Mouse (Mus musculus): ENCODE measurements at regions not wholly inside any gene's neighbourhood (a gene's known extent, or its start where the extent isn't known, plus 50 kb on each side); places are given as distances from the start of the nearest gene placed in this dataset.

DNA sequence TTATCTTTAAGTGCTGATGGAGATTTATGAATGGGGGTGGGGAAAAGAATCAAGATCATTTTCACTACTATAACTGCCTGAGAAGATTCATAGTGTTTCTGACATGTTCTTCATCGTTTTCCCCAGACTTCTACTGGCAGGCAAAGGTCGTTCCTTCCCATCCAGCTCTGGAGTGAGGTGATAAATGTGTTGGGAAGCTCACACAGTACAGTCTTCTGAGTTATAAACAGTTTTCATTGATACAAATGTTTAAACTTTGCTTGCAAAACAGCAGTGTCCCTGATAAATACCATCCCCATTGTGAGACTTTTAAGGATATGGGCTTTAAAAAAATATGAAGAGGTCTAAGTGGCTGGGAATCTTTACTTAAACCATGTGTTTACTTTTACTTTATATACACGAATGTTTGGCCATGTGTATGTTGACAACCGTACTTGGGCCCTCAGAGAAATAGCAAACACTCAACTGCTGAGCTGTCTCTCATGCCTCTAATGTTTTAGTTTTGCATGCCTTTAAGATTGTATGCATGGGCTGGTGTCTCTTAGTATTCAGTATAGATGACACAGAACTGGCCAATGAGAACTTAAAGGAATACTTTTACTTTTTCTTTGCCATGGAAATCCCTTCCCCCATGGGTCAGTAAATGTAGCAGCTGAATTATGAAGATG lies 189.8 kb upstream of the Rora start:
- H3K27me3 ChIP-seq (ENCODE audit: control insufficient read depth, insufficient read depth, low read length): no peaks in the 10 kb centered on the region
- ATAC-seq (ENCODE audit: low FRiP score): no peak

DNA sequence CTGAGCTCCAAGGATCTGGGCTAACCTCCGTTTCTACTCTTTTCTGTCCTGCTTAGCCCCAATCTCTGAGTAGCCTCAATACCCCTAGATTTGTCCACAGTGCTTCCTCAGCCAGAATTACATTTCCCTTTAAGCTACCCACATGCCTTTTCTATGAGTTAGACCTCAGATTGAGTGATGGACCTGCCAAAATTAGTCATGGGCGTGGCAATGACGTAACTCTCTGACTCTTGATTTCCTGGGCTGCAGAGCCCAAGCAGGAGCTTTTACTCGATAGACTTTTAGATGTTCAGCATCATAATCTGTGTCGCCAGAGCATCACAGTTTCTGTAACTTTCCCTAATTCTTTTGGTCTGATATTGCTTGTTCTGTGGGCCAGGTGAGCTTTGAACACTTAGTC lies 186.9 kb upstream of the Rora start:
- Histone ChIP-seq H3K9ac (ENCODE audit: low read length) (no peak overlapping the region), H3K4me2 (no peak overlapping the region), H3K27ac (ENCODE audit: low read depth, low read length) (no peak overlapping the region), H3K27me3 (ENCODE audit: control insufficient read depth, insufficient read depth, low read length) (no peaks in the 10 kb centered on the region), H3K36me3 (ENCODE audit: control insufficient read depth, insufficient read depth, low read length) (no peaks in the 10 kb centered on the region), H3K9me3 (ENCODE audit: control insufficient read depth, low read length) (no peaks in the 10 kb centered on the region), H3K4me1 (ENCODE audit: control insufficient read depth, insufficient read depth, low read length) (no peaks in the 10 kb centered on the region), H3K4me3 (ENCODE audit: low read depth, low read length) (no peak overlapping the region)
- DNase-seq (ENCODE audit: low spot score, missing footprints) (no peak), ATAC-seq (ENCODE audit: low FRiP score) (no peak)
- WGBS: 93% methylated on average over 5 of the region's 5 CpGs

More for the DNA sequence above, 189.8 kb upstream of the Rora start:
- H3K4me2 ChIP-seq: no peak overlapping the region
- DNase-seq (ENCODE audit: low spot score, missing footprints): no peak
- H3K36me3 ChIP-seq (ENCODE audit: control insufficient read depth, insufficient read depth, low read length): no peaks in the 10 kb centered on the region
- H3K4me1 ChIP-seq (ENCODE audit: control insufficient read depth, insufficient read depth, low read length): no peaks in the 10 kb centered on the region
- 83% methylated on average over 4 of the region's 4 CpGs for WGBS
- no peak overlapping the region for H3K27ac ChIP-seq (ENCODE audit: low read depth, low read length)
- no peaks in the 10 kb centered on the region for H3K9me3 ChIP-seq (ENCODE audit: control insufficient read depth, low read length)
- no peak overlapping the region for H3K9ac ChIP-seq (ENCODE audit: low read length)
- no peak overlapping the region for H3K4me3 ChIP-seq (ENCODE audit: low read depth, low read length)

DNA sequence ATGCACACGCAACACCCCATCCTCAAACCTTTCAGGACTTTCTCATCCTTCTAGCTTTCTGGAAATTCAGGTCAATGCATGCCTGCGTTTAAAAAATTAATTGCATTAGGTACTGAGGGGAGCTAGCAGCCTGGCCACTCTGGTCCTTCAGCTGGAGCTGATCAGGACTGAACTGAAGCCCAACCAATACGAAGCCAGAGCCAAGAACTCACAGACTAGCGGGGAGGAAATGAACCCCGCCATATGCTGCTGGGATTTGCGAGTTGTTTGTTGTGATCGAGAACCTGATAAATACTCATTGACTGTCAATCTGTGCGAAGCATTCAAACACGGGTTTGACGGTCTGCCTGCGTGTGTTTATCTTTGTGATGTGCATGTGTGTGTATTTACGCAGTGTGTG lies 177.2 kb upstream of the Rora start:
- no peak overlapping the region for H3K4me3 ChIP-seq (ENCODE audit: low read depth, low read length)
- DNase-seq (ENCODE audit: low spot score, missing footprints): no peak
- H3K4me2 ChIP-seq: no peak overlapping the region
- no peaks in the 10 kb centered on the region for H3K36me3 ChIP-seq (ENCODE audit: control insufficient read depth, insufficient read depth, low read length)
- ATAC-seq (ENCODE audit: low FRiP score): no peak
- 92% methylated on average over 12 of the region's 12 CpGs for WGBS
- H3K9ac ChIP-seq (ENCODE audit: low read length): no peak overlapping the region
- H3K4me1 ChIP-seq (ENCODE audit: control insufficient read depth, insufficient read depth, low read length): no peaks in the 10 kb centered on the region
- no peaks in the 10 kb centered on the region for H3K9me3 ChIP-seq (ENCODE audit: control insufficient read depth, low read length)
- H3K27me3 ChIP-seq (ENCODE audit: control insufficient read depth, insufficient read depth, low read length): no peaks in the 10 kb centered on the region
- no peak overlapping the region for H3K27ac ChIP-seq (ENCODE audit: low read depth, low read length)

DNA sequence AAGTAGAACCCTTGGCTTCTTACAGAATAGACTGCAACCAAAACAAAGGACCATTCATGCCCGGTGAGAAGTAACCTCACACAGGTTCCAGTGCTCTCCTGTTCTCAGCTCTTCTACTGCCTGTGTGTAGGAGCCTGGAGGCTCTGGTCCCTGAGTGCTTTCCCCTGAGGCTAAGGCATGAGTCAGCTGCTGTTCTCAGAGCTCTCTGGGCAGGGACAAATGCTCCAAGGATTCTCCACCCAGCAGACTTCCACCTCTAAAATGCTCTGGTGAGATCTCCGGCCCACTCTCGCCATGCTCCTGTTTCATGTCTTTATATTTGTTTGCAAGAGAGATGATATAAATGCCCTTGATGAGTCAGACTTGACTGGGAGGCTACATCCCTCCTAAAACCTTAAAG lies 176.1 kb upstream of the Rora start:
- no peak for DNase-seq (ENCODE audit: low spot score, missing footprints)
- ATAC-seq (ENCODE audit: low FRiP score): no peak
- no peak overlapping the region for H3K4me3 ChIP-seq (ENCODE audit: low read depth, low read length)
- 58% methylated on average over 3 of the region's 3 CpGs for WGBS
- no peaks in the 10 kb centered on the region for H3K9me3 ChIP-seq (ENCODE audit: control insufficient read depth, low read length)
- H3K4me2 ChIP-seq: no peak overlapping the region
- no peak overlapping the region for H3K9ac ChIP-seq (ENCODE audit: low read length)
- no peaks in the 10 kb centered on the region for H3K36me3 ChIP-seq (ENCODE audit: control insufficient read depth, insufficient read depth, low read length)
- H3K4me1 ChIP-seq (ENCODE audit: control insufficient read depth, insufficient read depth, low read length): no peaks in the 10 kb centered on the region
- no peak overlapping the region for H3K27ac ChIP-seq (ENCODE audit: low read depth, low read length)
- no peaks in the 10 kb centered on the region for H3K27me3 ChIP-seq (ENCODE audit: control insufficient read depth, insufficient read depth, low read length)

DNA sequence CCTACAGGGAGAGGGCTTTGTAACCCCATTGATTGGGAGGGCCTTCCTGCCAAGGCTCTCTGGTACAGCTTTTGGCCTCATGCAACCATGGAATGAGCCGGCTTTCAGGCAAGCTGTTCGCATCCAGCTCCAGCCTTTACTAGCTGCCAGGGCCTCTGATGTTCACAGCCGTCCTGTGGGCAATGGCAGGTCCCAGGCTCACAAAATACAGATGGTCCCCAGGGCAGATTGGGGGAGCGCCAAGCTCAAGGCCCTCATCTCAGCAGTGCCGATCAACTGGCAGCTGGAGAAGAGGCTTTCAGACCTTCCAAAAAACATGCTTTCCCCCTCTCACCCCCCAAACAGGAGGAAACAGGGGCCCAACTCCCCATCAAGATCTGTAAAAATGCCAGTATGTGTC lies 166.9 kb upstream of the Rora start:
- Histone ChIP-seq H3K4me2 (no peak overlapping the region), H3K4me1 (ENCODE audit: control insufficient read depth, insufficient read depth, low read length) (no peaks in the 10 kb centered on the region), H3K36me3 (ENCODE audit: control insufficient read depth, insufficient read depth, low read length) (no peaks in the 10 kb centered on the region), H3K27me3 (ENCODE audit: control insufficient read depth, insufficient read depth, low read length) (no peaks in the 10 kb centered on the region), H3K9me3 (ENCODE audit: control insufficient read depth, low read length) (no peaks in the 10 kb centered on the region), H3K9ac (ENCODE audit: low read length) (no peak overlapping the region), H3K27ac (ENCODE audit: low read depth, low read length) (no peak overlapping the region), H3K4me3 (ENCODE audit: low read depth, low read length) (no peak overlapping the region)
- no peak for DNase-seq (ENCODE audit: low spot score, missing footprints)
- ATAC-seq (ENCODE audit: low FRiP score): no peak
- WGBS: 87% methylated on average over 5 of the region's 5 CpGs

DNA sequence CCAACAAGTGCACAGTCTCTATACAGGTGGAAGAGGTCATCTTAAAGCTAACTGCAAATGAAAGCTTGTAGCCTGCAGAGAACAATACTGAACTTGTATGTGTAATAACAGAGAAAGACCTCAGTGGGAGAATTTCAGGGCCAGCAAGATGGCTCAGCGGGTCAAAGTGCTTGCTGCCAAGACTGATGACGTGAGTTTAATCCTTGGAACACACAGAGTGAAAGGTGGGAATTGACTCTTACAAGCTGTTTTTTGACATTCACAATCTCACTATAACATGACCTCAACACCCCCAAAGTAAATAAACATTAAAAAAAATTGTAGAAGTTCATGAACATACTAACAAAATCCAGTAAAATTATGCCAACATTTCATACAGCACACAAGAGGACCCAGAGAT lies 162.4 kb upstream of the Rora start:
- Histone ChIP-seq H3K36me3 (ENCODE audit: control insufficient read depth, insufficient read depth, low read length) (no peaks in the 10 kb centered on the region), H3K27ac (ENCODE audit: low read depth, low read length) (no peak overlapping the region), H3K4me2 (no peak overlapping the region), H3K4me3 (ENCODE audit: low read depth, low read length) (no peak overlapping the region), H3K4me1 (ENCODE audit: control insufficient read depth, insufficient read depth, low read length) (no peaks in the 10 kb centered on the region), H3K9ac (ENCODE audit: low read length) (no peak overlapping the region), H3K9me3 (ENCODE audit: control insufficient read depth, low read length) (no peaks in the 10 kb centered on the region), H3K27me3 (ENCODE audit: control insufficient read depth, insufficient read depth, low read length) (no peaks in the 10 kb centered on the region)
- WGBS: 90% methylated on average over 2 of the region's 2 CpGs
- no peak for ATAC-seq (ENCODE audit: low FRiP score)
- DNase-seq (ENCODE audit: low spot score, missing footprints): no peak

DNA sequence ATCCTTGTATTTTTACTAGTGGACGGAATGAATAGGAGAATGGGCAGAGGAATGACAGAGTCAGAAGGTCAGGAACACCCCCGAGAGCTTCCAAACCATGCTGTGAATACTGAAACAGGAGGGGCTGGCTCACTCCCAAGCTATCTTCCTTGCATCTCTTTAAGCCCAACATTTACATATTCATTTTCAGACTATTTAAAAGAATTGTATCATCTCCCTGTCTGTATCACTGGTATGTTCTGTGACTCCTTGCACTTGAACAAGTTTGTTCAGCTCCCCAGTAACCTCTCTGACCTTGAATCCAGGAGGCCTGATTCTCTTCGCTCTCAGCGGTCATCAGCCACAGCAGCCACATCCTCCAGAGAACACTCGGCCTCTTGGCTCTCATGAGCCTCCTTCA lies 132.4 kb upstream of the Rora start:
- no peaks in the 10 kb centered on the region for H3K27me3 ChIP-seq (ENCODE audit: control insufficient read depth, insufficient read depth, low read length)
- no peaks in the 10 kb centered on the region for H3K4me1 ChIP-seq (ENCODE audit: control insufficient read depth, insufficient read depth, low read length)
- H3K4me3 ChIP-seq (ENCODE audit: low read depth, low read length): no peak overlapping the region
- no peak for ATAC-seq (ENCODE audit: low FRiP score)
- H3K9ac ChIP-seq (ENCODE audit: low read length): no peak overlapping the region
- no peaks in the 10 kb centered on the region for H3K9me3 ChIP-seq (ENCODE audit: control insufficient read depth, low read length)
- no peak overlapping the region for H3K4me2 ChIP-seq
- 62% methylated on average over 5 of the region's 5 CpGs for WGBS
- no peak for DNase-seq (ENCODE audit: low spot score, missing footprints)
- no peaks in the 10 kb centered on the region for H3K36me3 ChIP-seq (ENCODE audit: control insufficient read depth, insufficient read depth, low read length)
- no peak overlapping the region for H3K27ac ChIP-seq (ENCODE audit: low read depth, low read length)

DNA sequence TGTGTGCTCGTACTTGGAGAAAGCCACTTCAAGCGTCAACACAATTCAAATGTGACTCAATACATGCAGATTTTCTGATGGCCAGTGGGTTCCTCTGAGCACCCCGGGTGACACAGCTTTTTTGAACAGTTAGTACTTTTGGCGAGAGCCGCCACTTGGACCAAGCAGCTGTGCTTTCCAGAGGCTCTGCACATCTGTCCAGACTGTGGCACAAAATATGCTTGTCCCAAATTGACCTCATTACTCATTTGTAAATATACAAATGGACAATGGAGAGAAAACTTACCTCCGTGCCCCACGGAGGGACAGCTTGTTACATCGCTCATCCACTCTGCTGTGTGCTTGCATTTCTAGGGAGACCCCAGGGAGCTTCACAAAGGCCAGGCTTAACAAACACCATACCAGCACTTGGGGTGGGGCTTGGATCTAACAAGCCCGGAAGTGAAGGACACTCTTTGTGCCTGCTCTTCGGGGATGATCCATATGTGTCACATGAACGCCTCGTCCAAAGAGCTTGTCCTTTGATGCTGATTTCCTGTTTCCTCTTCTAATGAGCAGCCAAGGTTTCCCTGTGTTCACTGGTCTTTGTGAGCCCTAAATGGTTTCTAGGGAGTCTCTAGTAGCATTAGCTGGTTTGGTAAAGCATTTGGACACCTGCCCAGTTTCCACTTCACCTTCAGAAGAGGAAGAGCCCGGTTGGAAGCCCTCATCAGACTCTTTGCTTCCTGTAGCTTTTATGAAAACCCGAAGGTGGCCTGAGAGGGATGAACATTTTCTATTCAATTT lies 91.6 kb upstream of the Rora start:
- H3K4me1 ChIP-seq (ENCODE audit: control insufficient read depth, insufficient read depth, low read length): no peaks in the 10 kb centered on the region
- no peak overlapping the region for H3K27ac ChIP-seq (ENCODE audit: low read depth, low read length)
- H3K9me3 ChIP-seq (ENCODE audit: control insufficient read depth, low read length): no peaks in the 10 kb centered on the region
- no peaks in the 10 kb centered on the region for H3K27me3 ChIP-seq (ENCODE audit: control insufficient read depth, insufficient read depth, low read length)
- H3K4me2 ChIP-seq: no peak overlapping the region
- H3K36me3 ChIP-seq (ENCODE audit: control insufficient read depth, insufficient read depth, low read length): no peaks in the 10 kb centered on the region
- no peak for ATAC-seq (ENCODE audit: low FRiP score)
- no peak overlapping the region for H3K4me3 ChIP-seq (ENCODE audit: low read depth, low read length)
- 79% methylated on average over 14 of the region's 14 CpGs for WGBS
- DNase-seq (ENCODE audit: low spot score, missing footprints): no peak
- no peak overlapping the region for H3K9ac ChIP-seq (ENCODE audit: low read length)

DNA sequence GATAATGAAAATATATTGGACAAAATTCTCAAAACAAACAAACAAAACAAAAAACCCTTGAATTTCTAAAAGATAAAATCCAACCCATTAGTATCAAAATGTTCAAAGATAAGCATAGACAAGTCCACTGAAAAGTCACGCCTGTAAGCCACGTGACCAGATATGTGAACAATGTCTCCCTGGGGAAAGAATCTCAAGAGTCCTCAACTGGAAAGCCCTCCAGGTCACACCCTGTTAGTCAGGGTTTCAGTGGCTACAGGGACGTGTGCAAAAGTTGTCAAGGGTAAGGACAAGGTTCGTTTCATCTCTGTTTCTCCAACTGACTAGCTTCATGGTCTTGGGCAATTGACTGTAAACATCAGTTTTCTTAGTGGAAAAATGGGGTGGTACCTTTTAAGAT lies 90.4 kb upstream of the Rora start:
- no peak overlapping the region for H3K9ac ChIP-seq (ENCODE audit: low read length)
- H3K4me2 ChIP-seq: no peak overlapping the region
- DNase-seq (ENCODE audit: low spot score, missing footprints) (no peak), ATAC-seq (ENCODE audit: low FRiP score) (no peak)
- H3K36me3 ChIP-seq (ENCODE audit: control insufficient read depth, insufficient read depth, low read length): no peaks in the 10 kb centered on the region
- no peaks in the 10 kb centered on the region for H3K4me1 ChIP-seq (ENCODE audit: control insufficient read depth, insufficient read depth, low read length)
- 81% methylated on average over 4 of the region's 4 CpGs for WGBS
- H3K9me3 ChIP-seq (ENCODE audit: control insufficient read depth, low read length): no peaks in the 10 kb centered on the region
- H3K27me3 ChIP-seq (ENCODE audit: control insufficient read depth, insufficient read depth, low read length): no peaks in the 10 kb centered on the region
- H3K4me3 ChIP-seq (ENCODE audit: low read depth, low read length): no peak overlapping the region
- no peak overlapping the region for H3K27ac ChIP-seq (ENCODE audit: low read depth, low read length)
